Mouse (Mus musculus) hindbrain, embryonic 15.5 days (tissue): ENCODE measurements around the gene Gm44790. TPM values are rescaled to one million over a fixed set of nuclear protein-coding genes. Genes with fewer than 3 reads are reported as not detected.
"Not testable (repeated sequence)": the region's sequence is repeated elsewhere in the genome, so short reads cannot be mapped to it uniquely, and the experiment has no call there.

Experiments
- ATAC-seq: fragments of 200-750 bp; cut with Nextera tagmentation; 2 replicates; pipeline ENCODE4 v1.8.0; 2017; ENCODE audit warnings: low read depth, moderate number of reproducible peaks, moderate TSS enrichment; ENCODE audit not compliant: low FRiP score
- H3K27ac ChIP-seq: fragments of 300-500 bp; sonication (generic); replicated peaks from 2 replicates; pipeline ENCODE4 v1.5.1; 2015; ENCODE audit warnings: mild to moderate bottlenecking, inconsistent platforms
- H3K27me3 ChIP-seq: fragments of 300-500 bp; sonication (generic); 2 replicates; pipeline ENCODE4 v1.6.1; 2015; ENCODE audit warnings: control low read depth, inconsistent platforms
- H3K36me3 ChIP-seq: fragments of 300-500 bp; sonication (generic); 2 replicates; pipeline ENCODE4 v1.6.1; 2015; ENCODE audit warnings: control low read depth, inconsistent platforms
- H3K4me1 ChIP-seq: fragments of 300-500 bp; sonication (generic); replicated peaks from 2 replicates; pipeline ENCODE4 v1.6.1; 2015; ENCODE audit warnings: control low read depth, inconsistent platforms
- H3K4me2 ChIP-seq: fragments of 300-500 bp; sonication (generic); 2 replicates; pipeline ENCODE4 v1.6.1; 2015; ENCODE audit warnings: moderate library complexity, mild to moderate bottlenecking, inconsistent platforms
- H3K4me3 ChIP-seq: fragments of 300-500 bp; sonication (generic); 2 replicates; pipeline ENCODE4 v1.5.1; 2015; ENCODE audit warnings: mild to moderate bottlenecking, inconsistent platforms
- H3K9ac ChIP-seq: fragments of 300-500 bp; sonication (generic); 2 replicates; pipeline ENCODE4 v1.6.1; 2015; ENCODE audit warnings: inconsistent platforms
- H3K9me3 ChIP-seq: fragments of 300-500 bp; sonication (generic); 2 replicates; pipeline ENCODE4 v1.6.1; 2016; ENCODE audit warnings: control low read depth, inconsistent platforms
- WGBS: fragments of 180-500 bp; shearing (Covaris S2); methylation state at CpG from one replicate; pipeline ENCODE4 v1.1.7; 2015; 5-methylcytosine and 5-hydroxymethylcytosine counted together
- polyA plus RNA-seq: library from polyadenylated mRNA; unstranded; fragments of >200 nt; fragmentation: Nextera tagmentation; extraction: Ambion mirVana; gene quantifications from 2 replicates; pipeline ENCODE4 v1.2.1, GENCODE M21; 2015

Gm44790 gene
- polyA plus RNA-seq = 1.2 TPM in 2 replicates

- WGBS = 94% methylated on average over 1 of the region's 1 CpGs
- no peaks in the 10 kb centered on the region for H3K9me3 ChIP-seq
- ATAC-seq = no peak
Measured at GRCm38 (mm10) chr6:86426358-86426757, at the start of gene Gm44790. Gene Gm44790, plus strand, starts transcription at chr6:86426658.

DNA sequence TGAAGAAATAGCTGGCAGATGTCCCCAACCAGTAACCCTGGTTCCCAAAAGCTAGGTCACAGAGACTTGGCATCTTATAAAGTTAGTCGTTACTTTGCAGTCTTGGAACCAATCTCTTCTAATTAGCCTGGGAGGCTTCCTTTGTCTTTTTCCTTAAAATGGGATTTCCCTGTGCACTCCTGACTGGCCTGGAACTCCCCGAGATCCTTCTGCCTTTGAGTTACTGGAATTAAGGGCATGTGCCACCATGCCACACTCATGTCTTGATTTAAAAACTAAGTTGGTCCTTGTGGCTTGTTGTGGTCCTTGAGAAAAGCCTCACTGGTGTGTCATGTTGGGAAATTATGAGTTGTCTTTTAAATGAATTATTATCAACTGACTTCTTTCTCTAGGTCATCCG is 48.1 kb upstream of the Gm44790 start:
- no peak overlapping the region for H3K4me3 ChIP-seq
- 92% methylated on average over 3 of the region's 3 CpGs for WGBS

More at GRCm38 (mm10) chr6:86426358-86426757, at the start of gene Gm44790:
- no peak within 1 kb of the TSS for H3K4me3 ChIP-seq
- no peaks in the 10 kb centered on the region for H3K4me1 ChIP-seq
- H3K9ac ChIP-seq = no peak within 1 kb of the TSS
- no peak within 1 kb of the TSS for H3K27ac ChIP-seq
- H3K4me2 ChIP-seq = no peak within 1 kb of the TSS
- peaks cover 77% of the 10 kb centered on the region for H3K36me3 ChIP-seq
- H3K27me3 ChIP-seq = no peaks in the 10 kb centered on the region

DNA sequence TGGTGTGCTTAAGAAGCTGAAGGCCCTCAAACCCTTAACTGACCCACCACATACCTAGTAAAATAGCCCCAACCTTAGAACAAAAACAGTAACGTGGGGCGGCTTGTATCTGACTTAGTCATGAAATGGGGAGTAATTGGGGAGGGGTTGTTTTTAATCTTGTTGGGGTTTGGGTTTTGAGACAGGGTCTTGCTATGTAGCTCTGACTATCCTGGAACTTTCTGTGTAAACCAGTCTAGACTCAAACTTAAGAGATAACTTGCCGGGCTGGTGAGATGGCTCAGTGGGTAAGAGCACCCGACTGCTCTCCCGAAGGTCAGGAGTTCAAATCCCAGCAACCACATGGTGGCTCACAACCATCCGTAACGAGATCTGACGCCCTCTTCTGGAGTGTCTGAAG is 46.3 kb upstream of the Gm44790 start:
- WGBS = 73% methylated on average over 8 of the region's 8 CpGs
- not testable (repeated sequence) for ATAC-seq, H3K4me2 ChIP-seq, H3K4me1 ChIP-seq, H3K9me3 ChIP-seq, H3K4me3 ChIP-seq, H3K27me3 ChIP-seq, H3K27ac ChIP-seq, H3K9ac ChIP-seq
- peaks cover 36% of the 10 kb centered on the region for H3K36me3 ChIP-seq

More for the DNA sequence above, 48.1 kb upstream of the Gm44790 start:
- H3K27ac ChIP-seq = no peak overlapping the region
- H3K4me1 ChIP-seq = peaks cover 3% of the 10 kb centered on the region
- H3K4me2 ChIP-seq = no peak overlapping the region
- no peak for ATAC-seq
- peaks cover 36% of the 10 kb centered on the region for H3K36me3 ChIP-seq
- no peaks in the 10 kb centered on the region for H3K27me3 ChIP-seq
- no peaks in the 10 kb centered on the region for H3K9me3 ChIP-seq
- H3K9ac ChIP-seq = no peak overlapping the region

DNA sequence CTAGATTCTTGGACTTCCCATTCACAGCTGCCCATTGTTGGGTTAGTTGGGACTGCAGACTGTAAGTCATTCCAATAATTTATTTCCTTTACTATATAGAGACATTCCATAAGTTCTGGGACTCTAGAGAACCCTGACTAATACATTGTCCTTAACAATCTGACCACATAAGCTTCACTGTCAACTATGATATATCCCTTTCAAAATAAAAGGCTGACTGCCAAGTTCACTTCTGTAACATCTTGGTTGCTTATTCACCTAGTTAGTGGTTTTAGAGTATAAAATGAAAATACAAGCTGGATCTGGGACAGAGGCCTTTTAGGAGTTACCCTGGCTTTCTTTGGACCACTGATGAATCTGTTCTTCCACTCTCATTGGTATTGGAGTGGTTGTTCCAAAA is 43.9 kb upstream of the Gm44790 start:
- Histone ChIP-seq H3K4me3 (no peak overlapping the region), H3K4me2 (no peak overlapping the region), H3K36me3 (peaks cover 34% of the 10 kb centered on the region), H3K27me3 (no peaks in the 10 kb centered on the region), H3K9me3 (no peaks in the 10 kb centered on the region), H3K4me1 (no peaks in the 10 kb centered on the region), H3K9ac (no peak overlapping the region), H3K27ac (no peak overlapping the region)
- no peak for ATAC-seq

DNA sequence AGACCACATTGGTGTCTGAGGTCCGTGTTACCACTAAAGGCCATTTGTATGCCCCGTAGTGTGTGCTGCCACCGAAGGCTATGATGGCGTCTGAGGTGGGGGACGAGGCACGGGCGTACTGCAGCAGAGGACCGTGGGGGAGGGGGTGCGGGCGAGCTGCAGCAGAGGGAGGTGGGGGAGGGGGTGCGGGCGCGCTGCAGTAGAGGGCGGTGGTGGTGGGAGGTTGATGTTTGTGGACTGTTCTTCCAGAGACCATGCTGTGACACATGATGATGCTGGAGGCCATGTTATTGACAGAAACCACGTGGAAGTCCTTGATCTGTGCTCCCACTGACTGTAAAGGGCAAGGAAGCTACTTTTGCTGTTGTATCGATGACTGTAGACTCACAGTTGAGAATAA is 43.1 kb upstream of the Gm44790 start:
- Histone ChIP-seq H3K36me3 (peaks cover 34% of the 10 kb centered on the region), H3K9me3 (no peaks in the 10 kb centered on the region), H3K9ac (no peak overlapping the region), H3K4me2 (no peak overlapping the region), H3K4me3 (no peak overlapping the region), H3K4me1 (no peaks in the 10 kb centered on the region), H3K27me3 (no peaks in the 10 kb centered on the region), H3K27ac (no peak overlapping the region)
- 54% methylated on average over 16 of the region's 16 CpGs for WGBS
- ATAC-seq = no peak

DNA sequence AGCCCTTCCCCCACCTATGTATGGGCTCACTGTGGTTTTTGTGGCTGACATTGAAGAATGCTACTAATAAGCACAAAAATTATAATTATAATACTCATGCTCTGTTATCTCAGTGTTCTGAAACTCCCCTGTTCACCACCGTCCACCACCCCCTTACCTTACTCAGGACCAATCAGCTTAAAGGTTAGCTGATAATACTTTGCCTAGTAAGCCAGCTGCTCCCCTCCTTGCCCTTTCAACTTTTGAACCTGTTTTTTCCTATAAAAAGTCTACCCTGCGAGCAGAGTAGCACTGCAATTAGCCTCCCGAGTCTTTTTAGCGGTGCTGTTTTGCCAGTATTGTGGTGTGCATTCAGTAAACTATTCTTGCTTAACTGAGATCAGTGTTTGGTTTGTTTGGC is 41.8 kb upstream of the Gm44790 start:
- WGBS = 73% methylated on average over 4 of the region's 4 CpGs
- H3K36me3 ChIP-seq = peaks cover 36% of the 10 kb centered on the region

GRCm38 (mm10) chr6:86385362-86386104 is 40.9 kb upstream of the Gm44790 start:
- ATAC-seq = peak; percentile 17; the same call in 1 of the 2 replicates

More for the DNA sequence above, 41.8 kb upstream of the Gm44790 start:
- Histone ChIP-seq H3K4me3 (no peak overlapping the region), H3K4me1 (no peaks in the 10 kb centered on the region), H3K27me3 (no peaks in the 10 kb centered on the region), H3K27ac (no peak overlapping the region), H3K4me2 (no peak overlapping the region), H3K9me3 (no peaks in the 10 kb centered on the region), H3K9ac (no peak overlapping the region)
- no peak for ATAC-seq

DNA sequence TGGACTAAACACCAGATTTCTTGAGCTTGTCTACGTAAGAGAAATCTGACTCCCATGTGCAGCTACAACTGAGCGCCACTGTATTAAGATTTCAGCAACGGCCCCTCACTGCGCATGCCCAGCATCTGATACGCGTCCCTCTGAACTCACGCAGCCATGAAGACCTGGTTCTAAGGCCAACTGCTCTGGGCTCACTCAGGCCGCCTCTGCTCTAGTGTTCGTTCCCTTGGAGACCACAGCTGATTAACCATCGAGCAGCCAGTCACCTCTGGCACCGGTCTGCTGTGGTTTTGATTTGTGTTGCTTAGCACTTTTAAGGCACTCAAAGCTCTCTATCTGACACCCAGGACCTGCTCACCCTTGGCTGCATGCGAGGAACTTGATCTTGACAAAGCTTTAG is 39.1 kb upstream of the Gm44790 start:
- no peaks in the 10 kb centered on the region for H3K27me3 ChIP-seq
- no peaks in the 10 kb centered on the region for H3K4me1 ChIP-seq
- no peak for ATAC-seq
- H3K27ac ChIP-seq = no peak overlapping the region
- 78% methylated on average over 12 of the region's 12 CpGs for WGBS
- no peak overlapping the region for H3K4me3 ChIP-seq
- no peak overlapping the region for H3K9ac ChIP-seq
- no peak overlapping the region for H3K4me2 ChIP-seq
- H3K36me3 ChIP-seq = peaks cover 57% of the 10 kb centered on the region
- H3K9me3 ChIP-seq = no peaks in the 10 kb centered on the region

More at GRCm38 (mm10) chr6:86385362-86386104, 40.9 kb upstream of the Gm44790 start:
- no peak overlapping the region for H3K9ac ChIP-seq
- no peaks in the 10 kb centered on the region for H3K9me3 ChIP-seq
- no peaks in the 10 kb centered on the region for H3K27me3 ChIP-seq
- WGBS = 89% methylated on average over 5 of the region's 5 CpGs
- no peaks in the 10 kb centered on the region for H3K4me1 ChIP-seq
- peaks cover 41% of the 10 kb centered on the region for H3K36me3 ChIP-seq
- H3K27ac ChIP-seq = no peak overlapping the region
- no peak overlapping the region for H3K4me3 ChIP-seq
- H3K4me2 ChIP-seq = no peak overlapping the region

- H3K27me3 ChIP-seq = no peaks in the 10 kb centered on the region
- H3K9me3 ChIP-seq = no peaks in the 10 kb centered on the region
- no peak overlapping the region for H3K4me2 ChIP-seq
- H3K9ac ChIP-seq = no peak overlapping the region
- WGBS = 82% methylated on average over 18 of the region's 18 CpGs
- H3K36me3 ChIP-seq = peaks cover 57% of the 10 kb centered on the region
- no peak overlapping the region for H3K4me3 ChIP-seq
- H3K4me1 ChIP-seq = no peaks in the 10 kb centered on the region
- no peak for ATAC-seq
- no peak overlapping the region for H3K27ac ChIP-seq
Measured at GRCm38 (mm10) chr6:86388461-86388860, 38.0 kb upstream of the Gm44790 start.

DNA sequence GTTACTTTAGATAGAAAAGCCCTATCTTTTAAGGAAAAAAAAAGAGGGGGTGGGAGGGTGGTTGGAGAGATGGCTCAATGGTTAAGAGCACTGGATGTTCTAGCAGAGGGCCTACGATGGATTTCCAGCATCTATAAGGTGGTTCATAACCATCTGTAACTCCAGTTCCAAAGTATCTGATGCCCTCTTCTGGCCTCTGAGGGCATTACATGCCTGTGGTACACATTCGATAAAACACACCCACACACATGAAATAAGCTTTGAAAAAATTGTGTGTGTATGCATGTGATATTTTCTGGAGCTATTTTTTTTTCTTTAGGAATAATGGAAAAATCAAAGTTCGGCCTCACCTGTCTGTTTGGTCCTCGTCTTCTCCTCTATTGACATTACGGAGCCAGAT is 35.1 kb upstream of the Gm44790 start:
- Histone ChIP-seq H3K4me2 (no peak overlapping the region), H3K9me3 (no peaks in the 10 kb centered on the region), H3K27ac (no peak overlapping the region), H3K9ac (no peak overlapping the region), H3K4me1 (peaks cover 19% of the 10 kb centered on the region), H3K4me3 (no peak overlapping the region), H3K36me3 (peaks cover 58% of the 10 kb centered on the region), H3K27me3 (no peaks in the 10 kb centered on the region)
- WGBS = 97% methylated on average over 5 of the region's 5 CpGs
- no peak for ATAC-seq

- ATAC-seq = no peak
- Histone ChIP-seq H3K27me3 (no peaks in the 10 kb centered on the region), H3K4me3 (no peak overlapping the region), H3K4me1 (peaks cover 28% of the 10 kb centered on the region), H3K27ac (no peak overlapping the region), H3K4me2 (no peak overlapping the region), H3K9me3 (no peaks in the 10 kb centered on the region), H3K9ac (no peak overlapping the region), H3K36me3 (peaks cover 45% of the 10 kb centered on the region)
- 93% methylated on average over 1 of the region's 1 CpGs for WGBS
Measured at GRCm38 (mm10) chr6:86393187-86393586, 33.3 kb upstream of the Gm44790 start.

- 89% methylated on average over 17 of the region's 17 CpGs for WGBS
- no peak overlapping the region for H3K9ac ChIP-seq
- H3K4me2 ChIP-seq = no peak overlapping the region
- no peaks in the 10 kb centered on the region for H3K27me3 ChIP-seq
- no peak overlapping the region for H3K4me3 ChIP-seq
- no peaks in the 10 kb centered on the region for H3K9me3 ChIP-seq
- peaks cover 35% of the 10 kb centered on the region for H3K36me3 ChIP-seq
- no peak for ATAC-seq
- H3K27ac ChIP-seq = no peak overlapping the region
- peaks cover 28% of the 10 kb centered on the region for H3K4me1 ChIP-seq
Measured at GRCm38 (mm10) chr6:86394078-86394720, 32.3 kb upstream of the Gm44790 start.
